Mouse (Mus musculus): Measurements from ENCODE around the gene Gm12800. TPM values are rescaled to one million over a fixed set of nuclear protein-coding genes. Genes with fewer than 3 reads are reported as not detected.
"Not testable (repeated sequence)": the region's sequence is repeated elsewhere in the genome, so short reads cannot be mapped to it uniquely, and the experiment has no call there.

The Gm12800 gene
- polyA plus RNA-seq, 1 experiment from 2014 or later = not detected

DNA sequence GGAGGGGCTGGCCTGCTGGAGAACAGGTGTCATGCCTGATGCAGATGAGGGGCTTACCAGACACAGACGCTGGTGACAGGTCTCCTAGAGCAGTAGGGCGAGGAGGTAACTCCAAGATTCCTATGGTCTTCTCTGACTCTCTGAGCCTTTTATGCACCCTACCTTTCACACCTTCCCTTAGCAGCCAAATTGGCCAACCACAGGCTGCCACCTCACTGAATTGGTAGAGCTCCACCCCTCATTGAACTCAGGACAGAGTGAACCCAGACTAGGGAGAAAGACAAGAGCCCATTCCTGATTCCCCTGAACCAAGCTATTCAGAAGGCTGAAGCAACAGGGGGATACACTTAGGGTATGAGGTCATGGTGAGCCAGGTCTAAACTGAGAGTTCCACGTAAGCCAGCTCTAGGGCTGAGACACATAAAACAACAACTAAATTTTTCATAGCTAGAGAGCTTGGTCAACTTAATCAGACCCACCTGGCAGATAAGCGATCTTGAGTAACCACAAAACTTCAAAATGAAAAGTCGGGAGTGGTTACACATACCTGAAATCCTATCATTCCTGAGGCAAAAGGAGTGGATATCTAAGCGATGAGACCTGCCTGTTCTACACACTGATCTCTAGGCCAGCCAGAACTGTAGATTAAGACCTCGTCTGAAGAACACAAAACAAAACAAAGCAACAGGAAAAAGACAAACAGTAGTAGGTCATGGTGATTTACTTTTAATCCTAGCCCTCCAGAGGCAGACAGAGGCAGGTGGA is 15.1 kb upstream of the Gm12800 start, which contains the start of gene C130073F10Rik:
Gene C130073F10Rik (minus strand): TSS at position 134 of the 765 bp plus-strand sequence.
- no peak for ATAC-seq (replicated peaks; ENCODE audit: low FRiP score, low read depth)
- 77% methylated on average over 7 of the region's 7 CpGs for WGBS

DNA sequence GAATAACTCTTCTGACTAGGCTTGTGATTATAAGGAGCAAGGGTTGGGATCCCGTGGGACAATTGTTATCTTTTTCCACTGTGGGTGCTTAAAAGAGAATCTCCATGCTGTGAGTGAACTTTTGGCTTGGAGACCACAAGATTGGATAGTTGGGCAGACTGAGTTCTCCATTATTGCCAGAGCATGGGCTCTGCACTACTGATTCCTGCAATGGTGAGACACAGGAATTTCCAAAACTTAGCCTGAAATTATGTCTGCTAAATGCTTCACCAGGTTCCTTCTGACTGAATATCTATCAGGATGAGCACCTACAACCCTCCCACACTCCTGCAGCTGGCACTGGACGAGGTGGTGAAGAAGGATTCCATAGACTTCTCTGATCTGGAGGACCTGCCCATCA is 31.2 kb downstream of the Gm12800 start, which contains the start of gene Gm12794:
Gene Gm12794 (plus strand): TSS at position 301 of the 400 bp plus-strand sequence.
- H3K27ac ChIP-seq; H3K4me3 ChIP-seq (replicated peaks; ENCODE audit: low read depth, low read length); H3K9ac ChIP-seq (ENCODE audit: low read depth, low read length); H3K27me3 ChIP-seq (ENCODE audit: insufficient read depth, low read length); DNase-seq (ENCODE audit: low spot score); H3K4me2 ChIP-seq (ENCODE audit: low read length); H3K9me3 ChIP-seq (replicated peaks; ENCODE audit: low read length); H3K36me3 ChIP-seq (ENCODE audit: insufficient read depth, low read length); H3K4me1 ChIP-seq (replicated peaks; ENCODE audit: insufficient read depth, low read length); ATAC-seq (replicated peaks; ENCODE audit: low FRiP score, low read depth): not testable (repeated sequence)
- WGBS = 58% methylated on average over 1 of the region's 2 CpGs

More for the DNA sequence above, 15.1 kb upstream of the Gm12800 start, which contains the start of gene C130073F10Rik:
- Histone ChIP-seq H3K9me3 (replicated peaks; ENCODE audit: low read length) (no peaks in the 10 kb centered on the region), H3K4me1 (replicated peaks; ENCODE audit: insufficient read depth, low read length) (no peaks in the 10 kb centered on the region), H3K27ac (no peak within 1 kb of the TSS), H3K27me3 (ENCODE audit: insufficient read depth, low read length) (no peaks in the 10 kb centered on the region), H3K36me3 (ENCODE audit: insufficient read depth, low read length) (no peaks in the 10 kb centered on the region), H3K4me2 (ENCODE audit: low read length) (no peak within 1 kb of the TSS), H3K9ac (ENCODE audit: low read depth, low read length) (no peak within 1 kb of the TSS), H3K4me3 (replicated peaks; ENCODE audit: low read depth, low read length) (no peak within 1 kb of the TSS)
- no peak for DNase-seq (ENCODE audit: low spot score)
- no peak for TF ChIP-seq CTCF (IDR thresholded peaks at IDR 0.05; ENCODE audit: low read depth)

Other genes starting within 250 kb of the Gm12800 start
- gene Lepr, start 191.7 kb upstream of the Gm12800 start, polyA plus RNA-seq (2015; fragmentation: Nextera tagmentation; extraction: Ambion mirVana) = 7.2 and 7.6 TPM in 2 replicates
- not detected in 2 replicates for gene B020004J07Rik, start 65.1 kb upstream of the Gm12800 start, polyA plus RNA-seq (2015; fragmentation: Nextera tagmentation; extraction: Ambion mirVana)
- gene C130073F10Rik, start 15.3 kb upstream of the Gm12800 start, polyA plus RNA-seq (2015; fragmentation: Nextera tagmentation; extraction: Ambion mirVana) = not detected in 2 replicates
- gene Gm12794, start 31.3 kb downstream of the Gm12800 start, polyA plus RNA-seq (2015; fragmentation: Nextera tagmentation; extraction: Ambion mirVana) = not detected in 2 replicates
- not detected in 2 replicates for gene Gm12790, start 71.9 kb downstream of the Gm12800 start, polyA plus RNA-seq (2015; fragmentation: Nextera tagmentation; extraction: Ambion mirVana)
- not detected in 2 replicates for gene Gm12789, start 77.5 kb downstream of the Gm12800 start, polyA plus RNA-seq (2015; fragmentation: Nextera tagmentation; extraction: Ambion mirVana)
- 11.9 TPM in 2 replicates for gene Pde4b, start 178.4 kb downstream of the Gm12800 start, polyA plus RNA-seq (2015; fragmentation: Nextera tagmentation; extraction: Ambion mirVana)

Measured in kidney, postnatal 0 days (tissue).